Mouse (Mus musculus): ENCODE measurements around the gene Rpa2. TPM values are rescaled to one million over a fixed set of nuclear protein-coding genes. Genes with fewer than 3 reads are reported as not detected.

Rpa2 gene
- polyA plus RNA-seq, 1 experiment, result 52.5 TPM

- H3K27me3 ChIP-seq (ENCODE audit: control insufficient read depth, insufficient read depth, low read length), result no peaks in the 10 kb centered on the region
- 24% methylated on average over 9 of the region's 9 CpGs for WGBS
- H3K4me1 ChIP-seq (replicated peaks; ENCODE audit: control insufficient read depth, insufficient read depth, low read length), result peaks cover 19% of the 10 kb centered on the region
- no peaks in the 10 kb centered on the region for H3K36me3 ChIP-seq (ENCODE audit: control insufficient read depth, insufficient read depth, low read length)
- DNase-seq, result peak; percentile 30
- H3K27ac ChIP-seq (ENCODE audit: control insufficient read depth, insufficient read depth, low read length), result peak overlapping the region; percentile 53; the same call in 1 of the 2 replicates
- peak overlapping the region; percentile 5 for H3K4me3 ChIP-seq (ENCODE audit: control insufficient read depth, insufficient read depth, low read length)
- TF ChIP-seq CTCF (IDR thresholded peaks at IDR 0.05; ENCODE audit: borderline replicate concordance, control insufficient read depth, extremely low read depth, insufficient read depth, low read length, poor library complexity) (no peak), POLR2A (IDR thresholded peaks at IDR 0.05; ENCODE audit: control insufficient read depth, extremely low read depth, insufficient read depth, low read length, poor library complexity) (no peak)
Measured at GRCm38 (mm10) chr4:132747664-132748259, 20.4 kb upstream of the Rpa2 start.

DNA sequence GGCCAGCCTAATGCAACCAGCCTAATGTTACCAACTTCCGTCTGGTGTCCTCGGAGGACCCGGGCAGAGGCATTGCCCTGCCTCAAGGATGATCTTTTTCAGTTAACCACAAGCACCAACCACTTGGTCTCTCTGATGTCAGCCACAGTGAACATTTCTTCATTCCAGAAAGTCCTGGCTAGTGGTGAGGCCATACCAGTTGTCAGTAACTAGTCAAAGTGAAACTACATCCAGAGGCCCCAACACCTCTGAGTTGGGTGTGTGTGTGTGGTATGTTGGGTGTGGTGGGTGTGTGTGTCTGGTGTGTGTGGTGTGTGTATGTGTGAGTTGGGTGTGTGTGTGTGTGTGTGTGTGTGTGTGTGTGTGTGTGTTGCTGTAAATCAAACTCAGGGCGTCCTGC is 19.4 kb upstream of the Rpa2 start:
- no peak overlapping the region; the same call in 1 of the 2 replicates for H3K27ac ChIP-seq (ENCODE audit: control insufficient read depth, insufficient read depth, low read length)
- H3K27me3 ChIP-seq (ENCODE audit: control insufficient read depth, insufficient read depth, low read length), result no peaks in the 10 kb centered on the region
- TF ChIP-seq CTCF (IDR thresholded peaks at IDR 0.05; ENCODE audit: borderline replicate concordance, control insufficient read depth, extremely low read depth, insufficient read depth, low read length, poor library complexity) (no peak), POLR2A (IDR thresholded peaks at IDR 0.05; ENCODE audit: control insufficient read depth, extremely low read depth, insufficient read depth, low read length, poor library complexity) (no peak)
- 58% methylated on average over 4 of the region's 4 CpGs for WGBS
- DNase-seq, result no peak
- no peak overlapping the region for H3K4me3 ChIP-seq (ENCODE audit: control insufficient read depth, insufficient read depth, low read length)
- H3K4me1 ChIP-seq (replicated peaks; ENCODE audit: control insufficient read depth, insufficient read depth, low read length), result peaks cover 19% of the 10 kb centered on the region
- no peaks in the 10 kb centered on the region for H3K36me3 ChIP-seq (ENCODE audit: control insufficient read depth, insufficient read depth, low read length)

DNA sequence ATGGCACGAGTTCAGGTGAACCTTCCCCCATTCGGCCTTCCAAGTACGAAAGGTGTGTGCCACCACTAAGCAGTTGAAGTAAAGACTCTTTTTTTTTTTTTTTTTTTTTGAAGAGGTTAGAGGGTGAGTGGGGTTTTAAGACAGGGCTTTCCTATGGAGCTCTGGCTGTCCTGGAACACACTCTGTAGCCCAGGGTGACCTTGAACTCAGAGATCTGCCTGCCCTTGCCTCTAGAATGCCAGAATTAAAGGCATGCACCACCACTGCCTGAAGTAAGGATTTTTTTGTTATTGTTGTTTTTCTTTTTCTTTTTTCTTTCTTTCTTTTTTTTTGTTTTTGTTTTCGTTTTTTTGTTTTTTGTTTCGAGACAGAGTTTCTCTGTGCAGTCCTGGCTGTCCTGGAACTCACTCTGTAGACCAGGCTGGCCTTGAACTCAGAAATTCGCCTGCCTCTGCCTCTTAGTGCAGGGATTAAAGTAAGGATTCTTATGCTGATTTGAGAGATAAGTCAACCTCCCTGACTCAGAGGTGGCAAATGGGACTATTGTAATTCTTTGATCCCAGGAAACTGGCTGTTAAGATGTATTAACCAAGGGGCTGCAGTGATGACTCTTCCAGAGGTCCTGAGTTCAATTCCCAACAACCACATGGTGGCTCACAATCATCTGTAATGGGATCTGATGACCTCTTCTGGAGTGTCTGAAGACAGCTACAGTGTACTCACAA is 18.7 kb upstream of the Rpa2 start:
- Histone ChIP-seq H3K4me1 (replicated peaks; ENCODE audit: control insufficient read depth, insufficient read depth, low read length) (peaks cover 19% of the 10 kb centered on the region), H3K4me3 (ENCODE audit: control insufficient read depth, insufficient read depth, low read length) (no peak overlapping the region), H3K36me3 (ENCODE audit: control insufficient read depth, insufficient read depth, low read length) (no peaks in the 10 kb centered on the region), H3K27ac (ENCODE audit: control insufficient read depth, insufficient read depth, low read length) (no peak overlapping the region), H3K27me3 (ENCODE audit: control insufficient read depth, insufficient read depth, low read length) (no peaks in the 10 kb centered on the region)
- TF ChIP-seq POLR2A (IDR thresholded peaks at IDR 0.05; ENCODE audit: control insufficient read depth, extremely low read depth, insufficient read depth, low read length, poor library complexity) (no peak), CTCF (IDR thresholded peaks at IDR 0.05; ENCODE audit: borderline replicate concordance, control insufficient read depth, extremely low read depth, insufficient read depth, low read length, poor library complexity) (no peak)
- DNase-seq, result no peak
- WGBS, result 87% methylated on average over 6 of the region's 6 CpGs

DNA sequence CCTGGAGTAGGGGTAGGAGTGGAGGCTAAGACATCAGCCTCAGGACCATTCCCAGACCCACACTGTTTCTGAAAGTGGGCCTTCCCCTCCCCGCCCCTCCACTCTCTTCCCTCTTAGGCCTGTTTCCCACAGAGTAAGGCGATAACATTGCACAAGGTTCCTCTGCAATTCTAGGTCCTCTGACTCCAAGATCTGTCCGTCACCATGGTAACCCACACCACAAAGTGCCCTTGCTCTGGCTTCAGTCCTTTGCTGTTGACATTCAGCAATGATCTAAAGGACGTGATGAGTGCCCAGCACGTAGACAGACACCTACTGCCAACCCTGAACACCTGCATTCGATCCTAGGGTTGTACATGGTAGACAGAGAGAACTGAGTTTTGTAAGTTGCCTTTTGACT is 15.1 kb upstream of the Rpa2 start:
- no peak for DNase-seq
- Histone ChIP-seq H3K27me3 (ENCODE audit: control insufficient read depth, insufficient read depth, low read length) (no peaks in the 10 kb centered on the region; the same call in 1 of the 2 replicates), H3K4me1 (replicated peaks; ENCODE audit: control insufficient read depth, insufficient read depth, low read length) (peaks cover 10% of the 10 kb centered on the region), H3K36me3 (ENCODE audit: control insufficient read depth, insufficient read depth, low read length) (no peaks in the 10 kb centered on the region), H3K27ac (ENCODE audit: control insufficient read depth, insufficient read depth, low read length) (no peak overlapping the region), H3K4me3 (ENCODE audit: control insufficient read depth, insufficient read depth, low read length) (no peak overlapping the region)
- WGBS, result 84% methylated on average over 6 of the region's 6 CpGs
- TF ChIP-seq CTCF (IDR thresholded peaks at IDR 0.05; ENCODE audit: borderline replicate concordance, control insufficient read depth, extremely low read depth, insufficient read depth, low read length, poor library complexity), result no peak
- no peak for TF ChIP-seq POLR2A (IDR thresholded peaks at IDR 0.05; ENCODE audit: control insufficient read depth, extremely low read depth, insufficient read depth, low read length, poor library complexity)

DNA sequence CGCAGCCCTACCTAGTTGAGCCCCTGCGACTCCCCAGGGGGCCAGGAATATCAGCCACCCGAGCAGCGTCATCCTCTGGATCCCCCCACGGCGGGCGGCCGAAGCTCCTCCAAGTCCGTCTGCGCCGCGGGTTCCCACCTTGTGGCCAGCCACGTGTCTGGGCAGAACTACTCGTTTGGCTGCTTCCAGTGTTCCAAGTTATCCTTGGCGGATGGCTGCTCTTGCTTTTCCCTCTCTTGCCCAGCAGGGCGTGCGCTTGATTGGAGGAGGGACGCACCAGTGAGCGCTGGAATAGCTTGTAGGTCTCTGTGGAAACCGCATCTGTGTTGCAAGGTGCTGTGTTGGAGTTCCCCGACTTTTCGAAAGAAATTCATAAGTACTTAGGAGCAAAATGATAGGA is 11.2 kb upstream of the Rpa2 start, which contains the start of gene Smpdl3b:
Gene Smpdl3b, minus strand, starts transcription at position 279 of the 400 bp plus-strand sequence.
- WGBS, result 1% methylated on average over 22 of the region's 22 CpGs
- no peak for TF ChIP-seq POLR2A (IDR thresholded peaks at IDR 0.05; ENCODE audit: control insufficient read depth, extremely low read depth, insufficient read depth, low read length, poor library complexity)
- Histone ChIP-seq H3K4me1 (replicated peaks; ENCODE audit: control insufficient read depth, insufficient read depth, low read length) (peaks cover 4% of the 10 kb centered on the region; the same call in 1 of the 2 replicates), H3K4me3 (ENCODE audit: control insufficient read depth, insufficient read depth, low read length) (peak within 1 kb of the TSS; percentile 30), H3K36me3 (ENCODE audit: control insufficient read depth, insufficient read depth, low read length) (no peaks in the 10 kb centered on the region), H3K27ac (ENCODE audit: control insufficient read depth, insufficient read depth, low read length) (no peak within 1 kb of the TSS), H3K27me3 (ENCODE audit: control insufficient read depth, insufficient read depth, low read length) (no peaks in the 10 kb centered on the region; the same call in 1 of the 2 replicates)
- peak; percentile 18 for DNase-seq

GRCm38 (mm10) chr4:132757633-132758351 is 10.3 kb upstream of the Rpa2 start:
- WGBS, result 84% methylated on average over 7 of the region's 7 CpGs
- Histone ChIP-seq H3K27ac (ENCODE audit: control insufficient read depth, insufficient read depth, low read length) (no peak overlapping the region), H3K4me3 (ENCODE audit: control insufficient read depth, insufficient read depth, low read length) (no peak overlapping the region), H3K27me3 (ENCODE audit: control insufficient read depth, insufficient read depth, low read length) (no peaks in the 10 kb centered on the region; the same call in 1 of the 2 replicates), H3K36me3 (ENCODE audit: control insufficient read depth, insufficient read depth, low read length) (no peaks in the 10 kb centered on the region), H3K4me1 (replicated peaks; ENCODE audit: control insufficient read depth, insufficient read depth, low read length) (peaks cover 4% of the 10 kb centered on the region; the same call in 1 of the 2 replicates)
- DNase-seq, result no peak
- no peak for TF ChIP-seq POLR2A (IDR thresholded peaks at IDR 0.05; ENCODE audit: control insufficient read depth, extremely low read depth, insufficient read depth, low read length, poor library complexity)
- TF ChIP-seq CTCF (IDR thresholded peaks at IDR 0.05; ENCODE audit: borderline replicate concordance, control insufficient read depth, extremely low read depth, insufficient read depth, low read length, poor library complexity), result no peak
